Mouse (Mus musculus): ENCODE measurements around the gene Tmem216. TPM values are rescaled to one million over a fixed set of nuclear protein-coding genes. Genes with fewer than 3 reads are reported as not detected.

Gene Tmem216
- polyA plus RNA-seq, 2 experiments = 9.7 to 16.9 TPM

DNA sequence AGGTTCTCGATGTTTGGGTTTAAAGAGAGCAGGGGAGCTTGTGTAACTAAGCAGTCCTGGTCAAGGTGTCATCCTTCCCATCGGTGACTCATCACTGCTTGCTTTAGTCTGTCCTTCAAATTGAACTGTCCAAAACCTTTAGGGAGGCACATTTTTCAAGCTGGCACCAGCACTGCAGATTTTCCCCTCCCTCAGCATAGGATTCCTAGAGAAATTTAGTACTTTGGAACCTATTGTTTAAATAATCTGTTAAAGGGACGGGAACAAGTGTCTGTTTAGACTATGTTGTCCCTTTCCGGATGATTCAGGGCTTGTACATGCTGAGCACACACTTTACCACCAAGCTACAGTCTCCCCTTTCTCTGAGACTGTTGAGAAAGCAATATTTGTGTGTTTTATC lies 9.2 kb upstream of the Tmem216 start:
- TF ChIP-seq CTCF (IDR thresholded peaks at IDR 0.05; ENCODE audit: low read depth) (no peak), EP300 (IDR thresholded peaks at IDR 0.05; ENCODE audit: low read depth) (no peak)
- Histone ChIP-seq H3K9me3 (ENCODE audit: control insufficient read depth, low read length) (no peaks in the 10 kb centered on the region), H3K27ac (no peak overlapping the region), H3K27me3 (ENCODE audit: control insufficient read depth, insufficient read depth, low read length) (no peaks in the 10 kb centered on the region), H3K4me1 (replicated peaks; ENCODE audit: control insufficient read depth in 2 of 2, insufficient read depth in 2 of 2, low read length in 1 of 2) (peaks cover 0 to 18% of the 10 kb centered on the region in 2 experiments; a peak in 2 of 4 replicates), H3K4me2 (ENCODE audit: low read depth) (no peak overlapping the region), H3K36me3 (replicated peaks; ENCODE audit: control insufficient read depth, insufficient read depth, low read depth) (no peaks in the 10 kb centered on the region; the same call in 1 of the 2 replicates), H3K4me3 (ENCODE audit: insufficient read depth in 1 of 2, low read depth in 2 of 2, low read length in 2 of 2) (no peak overlapping the region), H3K9ac (replicated peaks) (no peak overlapping the region)
- 37% methylated on average over 4 of the region's 4 CpGs for WGBS (ENCODE audit: insufficient replicate concordance)
- ATAC-seq (ENCODE audit: insufficient read depth) = no peak
- no peak for DNase-seq (ENCODE audit: low read depth in 3 of 3, low spot score in 3 of 3)

GRCm38 (mm10) chr19:10564278-10564677 lies 8.2 kb upstream of the Tmem216 start:
- Histone ChIP-seq H3K27ac (no peak overlapping the region), H3K9me3 (ENCODE audit: control insufficient read depth, low read length) (no peaks in the 10 kb centered on the region), H3K4me1 (replicated peaks; ENCODE audit: control insufficient read depth in 2 of 2, insufficient read depth in 2 of 2, low read length in 1 of 2) (peaks cover 0 to 18% of the 10 kb centered on the region in 2 experiments; a peak in 2 of 4 replicates), H3K27me3 (ENCODE audit: control insufficient read depth, insufficient read depth, low read length) (no peaks in the 10 kb centered on the region), H3K4me2 (ENCODE audit: low read depth) (no peak overlapping the region), H3K36me3 (replicated peaks; ENCODE audit: control insufficient read depth, insufficient read depth, low read depth) (no peaks in the 10 kb centered on the region), H3K4me3 (ENCODE audit: insufficient read depth in 1 of 2, low read depth in 2 of 2, low read length in 2 of 2) (no peak overlapping the region), H3K9ac (replicated peaks) (no peak overlapping the region)
- no peak for TF ChIP-seq EP300 (IDR thresholded peaks at IDR 0.05; ENCODE audit: low read depth)
- no peak for TF ChIP-seq CTCF (IDR thresholded peaks at IDR 0.05; ENCODE audit: low read depth)
- DNase-seq (ENCODE audit: low read depth in 3 of 3, low spot score in 3 of 3) (no peak), ATAC-seq (ENCODE audit: insufficient read depth) (no peak)
- 72% methylated on average over 6 of the region's 6 CpGs for WGBS (ENCODE audit: insufficient replicate concordance)

DNA sequence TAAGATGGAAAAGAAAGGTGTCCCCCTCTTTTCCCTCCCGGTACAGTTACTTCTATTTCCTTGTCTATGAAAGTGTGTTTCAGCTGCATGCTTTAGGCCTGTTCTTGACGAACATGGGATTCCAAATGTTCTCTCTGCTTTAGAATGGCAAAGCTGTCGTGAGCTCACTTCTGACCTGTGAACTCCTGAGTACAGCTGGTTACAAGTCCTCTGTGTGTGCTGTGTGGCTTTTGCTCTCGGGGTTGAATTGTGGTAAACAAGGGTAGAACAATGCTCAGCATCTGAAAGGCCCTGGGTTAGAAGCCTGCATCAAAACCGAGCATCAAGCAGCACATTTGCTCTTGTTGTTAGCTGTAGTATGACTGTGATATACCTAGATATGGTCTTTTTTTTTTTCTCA lies 6.3 kb upstream of the Tmem216 start:
- Histone ChIP-seq H3K27me3 (ENCODE audit: control insufficient read depth, insufficient read depth, low read length) (no peaks in the 10 kb centered on the region), H3K27ac (no peak overlapping the region), H3K4me3 (ENCODE audit: insufficient read depth in 1 of 2, low read depth in 2 of 2, low read length in 2 of 2) (no peak overlapping the region), H3K36me3 (replicated peaks; ENCODE audit: control insufficient read depth, insufficient read depth, low read depth) (no peaks in the 10 kb centered on the region), H3K4me2 (ENCODE audit: low read depth) (no peak overlapping the region), H3K4me1 (replicated peaks; ENCODE audit: control insufficient read depth in 2 of 2, insufficient read depth in 2 of 2, low read length in 1 of 2) (peaks cover 0 to 18% of the 10 kb centered on the region in 2 experiments; a peak in 2 of 4 replicates), H3K9me3 (ENCODE audit: control insufficient read depth, low read length) (no peaks in the 10 kb centered on the region), H3K9ac (replicated peaks) (no peak overlapping the region)
- no peak for TF ChIP-seq EP300 (IDR thresholded peaks at IDR 0.05; ENCODE audit: low read depth)
- no peak for TF ChIP-seq CTCF (IDR thresholded peaks at IDR 0.05; ENCODE audit: low read depth)
- ATAC-seq (ENCODE audit: insufficient read depth) (no peak), DNase-seq (ENCODE audit: low read depth in 3 of 3, low spot score in 3 of 3) (no peak)
- 46% methylated on average over 5 of the region's 5 CpGs for WGBS (ENCODE audit: insufficient replicate concordance)

- Histone ChIP-seq H3K9me3 (ENCODE audit: control insufficient read depth, low read length) (no peaks in the 10 kb centered on the region), H3K27ac (no peak overlapping the region), H3K4me1 (replicated peaks; ENCODE audit: control insufficient read depth in 2 of 2, insufficient read depth in 2 of 2, low read length in 1 of 2) (peaks cover 0 to 18% of the 10 kb centered on the region in 2 experiments; a peak in 2 of 4 replicates), H3K4me3 (ENCODE audit: insufficient read depth in 1 of 2, low read depth in 2 of 2, low read length in 2 of 2) (no peak overlapping the region), H3K4me2 (ENCODE audit: low read depth) (no peak overlapping the region), H3K9ac (replicated peaks) (no peak overlapping the region), H3K27me3 (ENCODE audit: control insufficient read depth, insufficient read depth, low read length) (no peaks in the 10 kb centered on the region), H3K36me3 (replicated peaks; ENCODE audit: control insufficient read depth, insufficient read depth, low read depth) (no peaks in the 10 kb centered on the region)
- 33% methylated on average over 6 of the region's 6 CpGs for WGBS (ENCODE audit: insufficient replicate concordance)
- ATAC-seq (ENCODE audit: insufficient read depth) (no peak), DNase-seq (ENCODE audit: low read depth in 3 of 3, low spot score in 3 of 3) (no peak)
- TF ChIP-seq EP300 (IDR thresholded peaks at IDR 0.05; ENCODE audit: low read depth) (no peak), CTCF (IDR thresholded peaks at IDR 0.05; ENCODE audit: low read depth) (no peak)
These were observed 5.7 kb upstream of the Tmem216 start for GRCm38 (mm10) chr19:10561558-10562314.

- no peak overlapping the region for H3K9ac ChIP-seq (replicated peaks)
- H3K27me3 ChIP-seq (ENCODE audit: control insufficient read depth, insufficient read depth, low read length) = no peaks in the 10 kb centered on the region
- H3K9me3 ChIP-seq (ENCODE audit: control insufficient read depth, low read length) = no peaks in the 10 kb centered on the region
- no peak for DNase-seq (ENCODE audit: low read depth in 3 of 3, low spot score in 3 of 3)
- WGBS (ENCODE audit: insufficient replicate concordance) = 49% methylated on average over 5 of the region's 5 CpGs
- peaks cover 5 to 20% of the 10 kb centered on the region in 2 experiments for H3K4me1 ChIP-seq (replicated peaks; ENCODE audit: control insufficient read depth in 2 of 2, insufficient read depth in 2 of 2, low read length in 1 of 2)
- ATAC-seq (ENCODE audit: insufficient read depth) = no peak
- H3K36me3 ChIP-seq (replicated peaks; ENCODE audit: control insufficient read depth, insufficient read depth, low read depth) = no peaks in the 10 kb centered on the region
- no peak overlapping the region for H3K4me3 ChIP-seq (ENCODE audit: insufficient read depth in 1 of 2, low read depth in 2 of 2, low read length in 2 of 2)
- no peak overlapping the region for H3K4me2 ChIP-seq (ENCODE audit: low read depth)
- H3K27ac ChIP-seq = no peak overlapping the region
- TF ChIP-seq CTCF (IDR thresholded peaks at IDR 0.05; ENCODE audit: low read depth) = peak; percentile 33; the same call in 1 of the 2 replicates
- no peak for TF ChIP-seq EP300 (IDR thresholded peaks at IDR 0.05; ENCODE audit: low read depth)
These were observed 4.1 kb upstream of the Tmem216 start for GRCm38 (mm10) chr19:10560108-10560507.
